Mouse (Mus musculus) gastrocnemius, postnatal 10 days (tissue): ENCODE results near the gene Samd14. TPM values are rescaled to one million over a fixed set of nuclear protein-coding genes. Genes with fewer than 3 reads are reported as not detected.

ENCODE experiments used
- DNase-seq: peaks from one replicate; pipeline ENCODE4 v3.0.0; 2021; ENCODE audit warnings: mixed read lengths
- total RNA-seq, 2 experiments: library from RNA; stranded (reverse); gene quantifications; 2 replicates each; pipeline ENCODE4 v1.2.3; 2021

The Samd14 gene
- total RNA-seq, 2 experiments from 2014 or later: 3.5 to 6.1 TPM

GRCm38 (mm10) chr11:95073835-95074234, 64.2 kb downstream of the Samd14 start:
- DNase-seq: no peak

DNA sequence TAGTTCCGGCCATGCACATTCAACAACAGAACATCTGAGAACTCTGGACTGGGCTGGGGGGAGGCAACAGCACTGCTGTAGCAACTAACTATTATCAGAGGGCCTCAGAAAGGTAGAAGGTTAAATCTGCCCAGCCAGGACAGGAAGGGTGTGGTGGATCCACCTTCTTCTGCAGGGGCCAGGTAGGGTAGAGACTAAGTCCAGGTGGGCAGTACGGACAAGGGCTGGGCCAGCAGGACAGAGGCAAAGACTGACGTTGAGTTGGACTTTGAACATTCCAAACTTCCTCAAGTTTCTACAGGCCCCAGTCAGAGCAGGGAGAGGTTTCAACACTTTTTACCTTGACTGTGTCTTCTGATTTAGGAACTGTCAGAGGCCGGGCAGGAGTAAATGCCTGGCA, 65.0 kb downstream of the Samd14 start:
- DNase-seq: no peak

- no peak for DNase-seq
These were observed 65.7 kb downstream of the Samd14 start for GRCm38 (mm10) chr11:95075197-95076040.

Other genes with a start within 250 kb of the Samd14 start
- gene Tmem92, start 227.2 kb upstream of the Samd14 start, total RNA-seq: not detected
- gene Col1a1, start 73.7 kb upstream of the Samd14 start, total RNA-seq: 1,000 to 10,000 TPM; 5,070 to 7,999 TPM
- gene Hils1, start 42.3 kb upstream of the Samd14 start, total RNA-seq: not detected
- 100 to 1,000 TPM; 185 to 194 TPM for gene Sgca, start 33.6 kb upstream of the Samd14 start, total RNA-seq
- gene Ppp1r9b, start 18.8 kb upstream of the Samd14 start, total RNA-seq: 10 to 100 TPM; 46.8 to 54.9 TPM
- 100 to 1,000 TPM; 345 to 347 TPM for gene Pdk2, start 31.5 kb downstream of the Samd14 start, total RNA-seq
- gene Itga3, start 66.9 kb downstream of the Samd14 start, total RNA-seq: 1 to 10 TPM; 3.4 to 4.6 TPM
- gene Dlx3, start 110.2 kb downstream of the Samd14 start, total RNA-seq: 1 to 10 TPM in 1 of 2 experiments, not detected in 1; 2.7 TPM
- under 1 TPM in 1 of 2 experiments, not detected in 1; 0.32 TPM for gene Dlx4, start 136.4 kb downstream of the Samd14 start, total RNA-seq